Mouse (Mus musculus) frontal cortex, postnatal 10 days (tissue): ENCODE data around the gene 1700030K09Rik.
A peak's percentile ranks its signal among the peaks of the same experiment; 100 is the strongest.

Source experiments
- DNase-seq, 2 experiments: peaks; one replicate each; pipeline ENCODE4 v3.0.0; 2022; ENCODE audit warnings: low spot score in 2 of 2, mixed read lengths in 1 of 2

1700030K09Rik gene

GRCm38 (mm10) chr8:72443338-72443993 lies at the start of gene 1700030K09Rik, which contains the start of gene Calr3:
Gene 1700030K09Rik (plus strand): TSS chr8:72443880.
Gene Calr3 (minus strand): TSS chr8:72443870.
- DNase-seq: peak; percentile 98 to 99

- DNase-seq: no peak
Observed at GRCm38 (mm10) chr8:72401381-72401780, 42.3 kb upstream of the 1700030K09Rik start.

GRCm38 (mm10) chr8:72402981-72403380 lies 40.7 kb upstream of the 1700030K09Rik start:
- no peak for DNase-seq

GRCm38 (mm10) chr8:72407878-72408277 lies 35.8 kb upstream of the 1700030K09Rik start:
- DNase-seq: no peak

- no peak for DNase-seq
Observed at GRCm38 (mm10) chr8:72409443-72409842, 34.2 kb upstream of the 1700030K09Rik start.

- no peak for DNase-seq
Observed at GRCm38 (mm10) chr8:72413839-72414238, 29.8 kb upstream of the 1700030K09Rik start.

GRCm38 (mm10) chr8:72415252-72415651 lies 28.4 kb upstream of the 1700030K09Rik start:
- no peak for DNase-seq

- DNase-seq: no peak
Observed at GRCm38 (mm10) chr8:72418073-72418472, 25.6 kb upstream of the 1700030K09Rik start.

- DNase-seq: peak in 1 of 2 experiments; percentile 52
Observed at GRCm38 (mm10) chr8:72420571-72421361, 22.9 kb upstream of the 1700030K09Rik start.

GRCm38 (mm10) chr8:72421362-72422335 lies 22.0 kb upstream of the 1700030K09Rik start, which contains the start of gene Eps15l1:
Gene Eps15l1 (minus strand): TSS chr8:72421460.
- peak; percentile 98 for DNase-seq

- no peak for DNase-seq
Observed at GRCm38 (mm10) chr8:72422926-72423325, 20.8 kb upstream of the 1700030K09Rik start.

GRCm38 (mm10) chr8:72429676-72430075 lies 14.0 kb upstream of the 1700030K09Rik start:
- DNase-seq: no peak

GRCm38 (mm10) chr8:72434952-72435351 lies 8.7 kb upstream of the 1700030K09Rik start:
- DNase-seq: no peak

GRCm38 (mm10) chr8:72438248-72439015 lies 5.2 kb upstream of the 1700030K09Rik start:
- no peak for DNase-seq

- no peak for DNase-seq
Observed at GRCm38 (mm10) chr8:72443994-72444350, 292 bp downstream of the 1700030K09Rik start.

- no peak for DNase-seq
Observed at GRCm38 (mm10) chr8:72445071-72445470, 1.4 kb downstream of the 1700030K09Rik start.

GRCm38 (mm10) chr8:72451516-72451915 lies 7.8 kb downstream of the 1700030K09Rik start:
- DNase-seq: no peak

- no peak for DNase-seq
Observed at GRCm38 (mm10) chr8:72453904-72454303, 10.2 kb downstream of the 1700030K09Rik start.

- no peak for DNase-seq
Observed at GRCm38 (mm10) chr8:72455317-72455716, 11.6 kb downstream of the 1700030K09Rik start.

- no peak for DNase-seq
Observed at GRCm38 (mm10) chr8:72457806-72458205, 14.1 kb downstream of the 1700030K09Rik start.

GRCm38 (mm10) chr8:72458457-72458856 lies 14.8 kb downstream of the 1700030K09Rik start:
- no peak for DNase-seq
